Mouse (Mus musculus) stomach, embryonic 14.5 days (tissue): ENCODE measurements around the gene Gas7. TPM values are rescaled to one million over a fixed set of nuclear protein-coding genes. Genes with fewer than 3 reads are reported as not detected.

Experiments used
- ATAC-seq: fragments of 200-750 bp; cut with Nextera tagmentation; 2 replicates; pipeline ENCODE4 v1.8.0; 2017; ENCODE audit warnings: low read depth, moderate TSS enrichment; ENCODE audit not compliant: insufficient number of reproducible peaks, insufficient read depth, low FRiP score
- H3K27ac ChIP-seq: fragments of 300-500 bp; sonication (generic); 2 replicates; pipeline ENCODE4 v1.5.1; 2014; ENCODE audit warnings: mild to moderate bottlenecking, low read length, moderate library complexity, mixed read lengths
- H3K27me3 ChIP-seq: fragments of 300-500 bp; sonication (generic); 2 replicates; pipeline ENCODE4 v1.6.1; 2014; ENCODE audit warnings: low read length, control low read depth, mixed read lengths; ENCODE audit not compliant: control insufficient read depth, insufficient read depth
- H3K36me3 ChIP-seq: fragments of 300-500 bp; sonication (generic); 2 replicates; pipeline ENCODE4 v1.6.1; 2014; ENCODE audit warnings: mild to moderate bottlenecking, control low read depth, low read length, moderate library complexity, mixed read lengths; ENCODE audit not compliant: control insufficient read depth, insufficient read depth
- H3K4me1 ChIP-seq: fragments of 300-500 bp; sonication (generic); 2 replicates; pipeline ENCODE4 v1.6.1; 2014; ENCODE audit warnings: low read length, control low read depth, mixed read lengths; ENCODE audit not compliant: control insufficient read depth, insufficient read depth
- H3K4me2 ChIP-seq: fragments of 300-500 bp; sonication (generic); replicated peaks from 2 replicates; pipeline ENCODE4 v1.6.1; 2014; ENCODE audit warnings: low read depth, low read length, control low read depth
- H3K4me3 ChIP-seq: fragments of 300-500 bp; sonication (generic); 2 replicates; pipeline ENCODE4 v1.5.1; 2014; ENCODE audit warnings: low read depth, low read length, control low read depth
- H3K9ac ChIP-seq: fragments of 300-500 bp; sonication (generic); replicated peaks from 2 replicates; pipeline ENCODE4 v1.6.1; 2014; ENCODE audit warnings: low read depth, mild to moderate bottlenecking, control low read depth, low read length, moderate library complexity, mixed read lengths
- H3K9me3 ChIP-seq: fragments of 300-500 bp; sonication (generic); 2 replicates; pipeline ENCODE4 v1.6.1; 2016; ENCODE audit warnings: low read depth, low read length, control low read depth; ENCODE audit not compliant: control insufficient read depth
- WGBS: fragments of 180-500 bp; shearing (Covaris S2); extraction: QIAGEN DNeasy Blood & Tissue Kit; methylation state at CpG from one replicate; pipeline ENCODE4 v1.1.7; 2014; 5-methylcytosine and 5-hydroxymethylcytosine counted together
- polyA plus RNA-seq: library from polyadenylated mRNA; unstranded; fragments of >200 nt; fragmentation: Nextera tagmentation; extraction: Ambion mirVana; gene quantifications from 2 replicates; pipeline ENCODE4 v1.2.1, GENCODE M21; 2014

Gas7 gene
- polyA plus RNA-seq, 1 experiment from 2014 or later = 15.6 TPM

- Histone ChIP-seq H3K36me3 (no peaks in the 10 kb centered on the region), H3K9ac (no peak overlapping the region), H3K4me2 (no peak overlapping the region), H3K9me3 (no peaks in the 10 kb centered on the region), H3K4me1 (no peaks in the 10 kb centered on the region; the same call in 1 of the 2 replicates), H3K27me3 (no peaks in the 10 kb centered on the region), H3K4me3 (no peak overlapping the region), H3K27ac (no peak overlapping the region)
- 74% methylated on average over 17 of the region's 17 CpGs for WGBS
- no peak for ATAC-seq
Measured at GRCm38 (mm10) chr11:67655236-67655959, 200.2 kb downstream of the Gas7 start.

- H3K36me3 ChIP-seq = no peaks in the 10 kb centered on the region
- H3K4me1 ChIP-seq = no peaks in the 10 kb centered on the region; the same call in 1 of the 2 replicates
- 80% methylated on average over 7 of the region's 7 CpGs for WGBS
- no peak; the same call in 1 of the 2 replicates for ATAC-seq
- no peaks in the 10 kb centered on the region for H3K9me3 ChIP-seq
- H3K27me3 ChIP-seq = no peaks in the 10 kb centered on the region
- H3K4me3 ChIP-seq = no peak overlapping the region
- no peak overlapping the region for H3K4me2 ChIP-seq
- H3K27ac ChIP-seq = no peak overlapping the region
- no peak overlapping the region for H3K9ac ChIP-seq
Measured at GRCm38 (mm10) chr11:67656366-67656765, 201.1 kb downstream of the Gas7 start.

- H3K9me3 ChIP-seq = no peaks in the 10 kb centered on the region
- no peaks in the 10 kb centered on the region for H3K36me3 ChIP-seq
- 82% methylated on average over 9 of the region's 9 CpGs for WGBS
- no peak overlapping the region for H3K4me2 ChIP-seq
- no peak overlapping the region for H3K27ac ChIP-seq
- no peaks in the 10 kb centered on the region; the same call in 1 of the 2 replicates for H3K4me1 ChIP-seq
- H3K4me3 ChIP-seq = no peak overlapping the region
- H3K9ac ChIP-seq = no peak overlapping the region
- no peak for ATAC-seq
- H3K27me3 ChIP-seq = no peaks in the 10 kb centered on the region
Measured at GRCm38 (mm10) chr11:67656811-67657210, 201.6 kb downstream of the Gas7 start.

- no peak overlapping the region for H3K9ac ChIP-seq
- no peaks in the 10 kb centered on the region for H3K9me3 ChIP-seq
- no peaks in the 10 kb centered on the region for H3K4me1 ChIP-seq
- no peak overlapping the region for H3K4me2 ChIP-seq
- H3K4me3 ChIP-seq = no peak overlapping the region
- H3K27me3 ChIP-seq = no peaks in the 10 kb centered on the region
- H3K36me3 ChIP-seq = no peaks in the 10 kb centered on the region
- no peak; the same call in 1 of the 2 replicates for ATAC-seq
- H3K27ac ChIP-seq = no peak overlapping the region
- WGBS = 40% methylated on average over 11 of the region's 11 CpGs
Measured at GRCm38 (mm10) chr11:67657685-67658382, 202.6 kb downstream of the Gas7 start.

GRCm38 (mm10) chr11:67661465-67661864 is 206.2 kb downstream of the Gas7 start:
- no peak for ATAC-seq
- H3K9me3 ChIP-seq = no peaks in the 10 kb centered on the region
- 90% methylated on average over 8 of the region's 8 CpGs for WGBS

GRCm38 (mm10) chr11:67663437-67663836 is 208.2 kb downstream of the Gas7 start:
- ATAC-seq = no peak
- Histone ChIP-seq H3K27me3 (no peaks in the 10 kb centered on the region), H3K4me1 (no peaks in the 10 kb centered on the region), H3K4me3 (no peak overlapping the region), H3K4me2 (no peak overlapping the region), H3K9me3 (no peaks in the 10 kb centered on the region), H3K9ac (no peak overlapping the region), H3K27ac (no peak overlapping the region), H3K36me3 (no peaks in the 10 kb centered on the region)
- 93% methylated on average over 4 of the region's 4 CpGs for WGBS

More at GRCm38 (mm10) chr11:67661465-67661864, 206.2 kb downstream of the Gas7 start:
- Histone ChIP-seq H3K36me3 (no peaks in the 10 kb centered on the region), H3K4me2 (no peak overlapping the region), H3K4me1 (no peaks in the 10 kb centered on the region), H3K9ac (no peak overlapping the region), H3K4me3 (no peak overlapping the region), H3K27me3 (no peaks in the 10 kb centered on the region), H3K27ac (no peak overlapping the region)

GRCm38 (mm10) chr11:67664261-67664660 is 209.0 kb downstream of the Gas7 start:
- Histone ChIP-seq H3K4me3 (no peak overlapping the region), H3K9ac (no peak overlapping the region), H3K9me3 (no peaks in the 10 kb centered on the region), H3K27ac (no peak overlapping the region), H3K4me1 (no peaks in the 10 kb centered on the region), H3K36me3 (no peaks in the 10 kb centered on the region), H3K4me2 (no peak overlapping the region), H3K27me3 (no peaks in the 10 kb centered on the region)
- 86% methylated on average over 3 of the region's 3 CpGs for WGBS
- ATAC-seq = no peak

GRCm38 (mm10) chr11:67664918-67665317 is 209.7 kb downstream of the Gas7 start:
- Histone ChIP-seq H3K27ac (no peak overlapping the region), H3K27me3 (no peaks in the 10 kb centered on the region), H3K9me3 (no peaks in the 10 kb centered on the region), H3K4me1 (no peaks in the 10 kb centered on the region), H3K36me3 (no peaks in the 10 kb centered on the region), H3K9ac (no peak overlapping the region), H3K4me2 (no peak overlapping the region), H3K4me3 (no peak overlapping the region)
- no peak for ATAC-seq
- 83% methylated on average over 6 of the region's 6 CpGs for WGBS
